Mouse (Mus musculus) midbrain, embryonic 16.5 days (tissue): ENCODE results near the gene Hist2h2aa1. TPM values are rescaled to one million over a fixed set of nuclear protein-coding genes. Genes with fewer than 3 reads are reported as not detected.

ENCODE experiments used
- ATAC-seq: fragments of 200-750 bp; cut with Nextera tagmentation; 2 replicates; pipeline ENCODE4 v1.8.0; 2017; ENCODE audit warnings: moderate TSS enrichment
- H3K27ac ChIP-seq: fragments of 300-500 bp; sonication (generic); 2 replicates; pipeline ENCODE4 v1.5.1; 2014; ENCODE audit warnings: mild to moderate bottlenecking, low read length, mixed read lengths
- H3K27me3 ChIP-seq: fragments of 300-500 bp; sonication (generic); 2 replicates; pipeline ENCODE4 v1.6.1; 2014; ENCODE audit warnings: low read depth, low read length, mixed read lengths; ENCODE audit not compliant: control insufficient read depth, insufficient read depth
- H3K36me3 ChIP-seq: fragments of 300-500 bp; sonication (generic); 2 replicates; pipeline ENCODE4 v1.6.1; 2014; ENCODE audit warnings: mild to moderate bottlenecking, low read length, moderate library complexity, mixed read lengths; ENCODE audit not compliant: control insufficient read depth, insufficient read depth
- H3K4me1 ChIP-seq: fragments of 300-500 bp; sonication (generic); 2 replicates; pipeline ENCODE4 v1.6.1; 2014; ENCODE audit warnings: mild to moderate bottlenecking, low read length, mixed read lengths; ENCODE audit not compliant: control insufficient read depth, insufficient read depth
- H3K4me2 ChIP-seq: fragments of 300-500 bp; sonication (generic); 2 replicates; pipeline ENCODE4 v1.6.1; 2014; ENCODE audit warnings: mild to moderate bottlenecking, low read length, mixed read lengths
- H3K4me3 ChIP-seq: fragments of 300-500 bp; sonication (generic); 2 replicates; pipeline ENCODE4 v1.5.1; 2014; ENCODE audit warnings: low read depth, mild to moderate bottlenecking, low read length, moderate library complexity, mixed read lengths
- H3K9ac ChIP-seq: fragments of 300-500 bp; sonication (generic); 2 replicates; pipeline ENCODE4 v1.6.1; 2014; ENCODE audit warnings: low read depth, low read length, mixed read lengths
- H3K9me3 ChIP-seq: fragments of 300-500 bp; sonication (generic); replicated peaks from 2 replicates; pipeline ENCODE4 v1.6.1; 2014; ENCODE audit warnings: mild to moderate bottlenecking, low read length, mixed read lengths; ENCODE audit not compliant: control insufficient read depth, poor library complexity, severe bottlenecking
- WGBS: fragments of 180-500 bp; shearing (Covaris S2); extraction: QIAGEN DNeasy Blood & Tissue Kit; methylation state at CpG from one replicate; pipeline ENCODE4 v1.1.7; 2014; 5-methylcytosine and 5-hydroxymethylcytosine counted together
- polyA plus RNA-seq: library from polyadenylated mRNA; unstranded; fragments of >200 nt; fragmentation: Nextera tagmentation; extraction: Ambion mirVana; gene quantifications from 2 replicates; pipeline ENCODE4 v1.2.1, GENCODE M21; 2015

Gene Hist2h2aa1
- polyA plus RNA-seq, 1 experiment from 2014 or later: 13.2 TPM

DNA sequence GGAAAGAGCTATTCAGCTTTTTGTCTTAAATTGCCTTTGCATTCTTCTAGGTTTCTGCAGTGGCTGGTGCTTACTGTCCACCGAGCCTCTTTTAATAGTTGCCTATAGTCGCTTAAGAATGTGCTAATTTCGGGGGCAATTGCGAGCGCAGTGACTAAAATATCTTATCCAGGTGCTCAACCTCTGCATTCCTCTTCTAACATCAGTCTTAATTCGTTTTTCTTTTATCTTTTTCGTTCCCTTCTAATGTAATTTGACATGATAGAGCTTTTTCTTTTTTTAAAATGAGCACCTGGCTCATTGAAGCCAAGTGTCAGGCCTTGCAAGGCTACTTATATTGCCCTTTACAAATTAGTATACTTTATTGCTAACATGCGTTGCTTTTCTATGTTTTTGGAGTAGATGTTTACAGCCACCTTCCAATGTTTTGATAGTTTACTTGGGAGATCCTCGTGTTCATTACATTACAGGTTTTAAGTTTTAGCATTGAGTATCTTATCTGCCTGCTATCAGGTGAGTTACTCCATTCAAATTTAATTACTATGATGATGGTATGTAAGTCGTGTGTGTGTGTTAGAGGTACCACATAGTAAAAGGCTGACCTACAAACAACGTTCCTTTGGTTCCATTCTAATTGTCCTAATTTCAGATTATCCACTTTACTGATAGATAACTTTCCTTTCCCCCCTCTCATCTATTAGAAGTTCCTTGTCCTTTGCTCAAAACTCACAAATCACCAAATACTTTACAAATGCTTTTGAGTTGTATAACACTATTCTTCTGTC is 2.3 kb downstream of the Hist2h2aa1 start:
- 4% methylated on average over 11 of the region's 11 CpGs for WGBS

DNA sequence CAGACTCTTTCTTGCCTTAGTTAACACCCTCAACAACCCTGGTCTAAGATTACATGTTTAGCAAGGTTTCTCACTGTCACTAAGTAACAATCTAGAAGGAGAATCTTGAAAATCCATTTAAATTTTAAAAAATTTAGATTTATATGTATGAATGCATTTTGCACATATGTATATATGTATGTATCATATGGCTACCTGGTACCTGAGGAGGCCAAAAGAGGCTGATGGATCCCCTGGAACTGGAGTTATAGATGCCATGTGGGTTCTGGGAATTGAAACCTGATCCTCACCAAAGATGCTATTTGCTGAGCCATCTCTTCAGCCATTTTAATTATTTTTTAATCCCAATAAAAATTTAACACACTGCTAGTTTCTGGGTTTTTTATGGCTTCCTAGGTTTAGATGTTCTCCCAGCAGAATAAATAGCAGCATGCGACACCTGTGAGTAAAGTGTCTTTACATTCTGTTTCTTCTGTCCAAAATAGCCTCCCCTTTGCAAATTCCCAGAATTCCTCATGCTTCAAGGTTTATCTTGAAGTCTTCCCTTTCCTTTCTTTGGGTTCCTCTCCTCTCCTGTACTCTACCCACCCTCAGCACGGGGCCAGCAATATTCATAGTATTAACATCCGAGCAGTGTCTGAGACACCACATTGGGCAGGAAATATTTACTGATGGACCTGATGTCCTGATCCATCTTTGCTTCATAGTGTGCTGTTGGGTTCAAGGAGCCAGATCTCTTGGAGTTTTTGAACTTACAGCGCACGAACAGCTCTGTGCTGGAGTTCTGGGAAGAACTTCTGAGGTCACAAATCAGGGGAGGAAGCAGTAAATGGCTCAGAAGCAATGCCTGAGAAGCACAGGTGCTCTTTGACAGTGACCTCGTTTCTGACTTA is 3.1 kb downstream of the Hist2h2aa1 start:
- no peak overlapping the region for H3K9ac ChIP-seq

More for the DNA sequence above, 2.3 kb downstream of the Hist2h2aa1 start:
- ATAC-seq: no peak
- H3K4me3 ChIP-seq: peak overlapping the region; percentile 26
- peaks cover 13% of the 10 kb centered on the region for H3K4me1 ChIP-seq
- H3K9ac ChIP-seq: no peak overlapping the region
- H3K27ac ChIP-seq: no peak overlapping the region
- no peaks in the 10 kb centered on the region for H3K27me3 ChIP-seq
- no peaks in the 10 kb centered on the region for H3K36me3 ChIP-seq
- H3K4me2 ChIP-seq: peak overlapping the region; percentile 42
- no peaks in the 10 kb centered on the region for H3K9me3 ChIP-seq

DNA sequence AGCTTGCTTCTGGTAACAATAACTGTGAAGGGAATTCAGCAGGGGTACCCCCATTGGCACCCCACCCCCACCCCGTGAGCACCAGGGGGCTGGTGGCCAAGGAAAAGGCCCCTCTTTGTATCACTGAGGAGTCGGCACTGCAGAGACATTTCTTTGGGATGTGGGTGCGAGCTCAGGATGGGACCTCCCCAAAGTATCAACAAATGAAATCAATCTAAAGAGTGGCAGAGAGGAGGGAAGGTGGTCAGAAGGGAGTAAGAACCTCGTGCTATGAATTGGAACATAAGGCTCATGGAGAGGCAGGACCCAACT is 3.7 kb downstream of the Hist2h2aa1 start:
- no peak overlapping the region for H3K4me2 ChIP-seq
- WGBS: 56% methylated on average over 4 of the region's 4 CpGs
- no peak overlapping the region for H3K4me3 ChIP-seq
- H3K9me3 ChIP-seq: no peaks in the 10 kb centered on the region
- ATAC-seq: no peak
- peaks cover 13% of the 10 kb centered on the region for H3K4me1 ChIP-seq
- no peak overlapping the region for H3K9ac ChIP-seq
- H3K27me3 ChIP-seq: no peaks in the 10 kb centered on the region
- H3K36me3 ChIP-seq: no peaks in the 10 kb centered on the region
- no peak overlapping the region for H3K27ac ChIP-seq

More for the DNA sequence above, 3.1 kb downstream of the Hist2h2aa1 start:
- no peaks in the 10 kb centered on the region for H3K9me3 ChIP-seq
- H3K27me3 ChIP-seq: no peaks in the 10 kb centered on the region
- WGBS: 58% methylated on average over 6 of the region's 6 CpGs
- peaks cover 13% of the 10 kb centered on the region for H3K4me1 ChIP-seq
- no peak overlapping the region for H3K27ac ChIP-seq
- ATAC-seq: no peak
- no peak overlapping the region for H3K4me3 ChIP-seq
- H3K36me3 ChIP-seq: no peaks in the 10 kb centered on the region
- H3K4me2 ChIP-seq: no peak overlapping the region; the same call in 1 of the 2 replicates

DNA sequence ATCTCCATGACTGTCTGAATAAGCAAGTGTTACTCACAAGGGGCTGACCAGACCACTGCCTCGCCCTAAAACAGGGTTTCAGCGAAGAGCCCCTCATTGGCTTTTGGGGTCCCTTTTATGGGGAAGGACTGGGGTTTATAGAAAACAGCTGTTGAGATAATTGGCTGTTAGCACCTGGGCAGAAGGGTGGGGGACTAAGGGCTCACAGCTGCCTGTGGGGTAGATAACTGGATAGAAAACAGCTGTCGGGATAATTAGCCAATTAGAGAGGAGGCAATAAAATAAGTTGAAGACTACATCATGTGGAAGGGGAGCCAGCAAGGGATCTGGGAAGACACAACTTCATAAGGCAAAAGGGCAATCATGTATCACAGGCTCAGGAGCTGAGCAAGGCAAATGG is 5.6 kb downstream of the Hist2h2aa1 start:
- Histone ChIP-seq H3K27me3 (no peaks in the 10 kb centered on the region), H3K4me2 (no peak overlapping the region), H3K4me1 (peaks cover 5% of the 10 kb centered on the region), H3K9ac (no peak overlapping the region), H3K27ac (no peak overlapping the region), H3K36me3 (no peaks in the 10 kb centered on the region), H3K4me3 (no peak overlapping the region), H3K9me3 (no peaks in the 10 kb centered on the region)
- 95% methylated on average over 3 of the region's 3 CpGs for WGBS
- no peak for ATAC-seq

DNA sequence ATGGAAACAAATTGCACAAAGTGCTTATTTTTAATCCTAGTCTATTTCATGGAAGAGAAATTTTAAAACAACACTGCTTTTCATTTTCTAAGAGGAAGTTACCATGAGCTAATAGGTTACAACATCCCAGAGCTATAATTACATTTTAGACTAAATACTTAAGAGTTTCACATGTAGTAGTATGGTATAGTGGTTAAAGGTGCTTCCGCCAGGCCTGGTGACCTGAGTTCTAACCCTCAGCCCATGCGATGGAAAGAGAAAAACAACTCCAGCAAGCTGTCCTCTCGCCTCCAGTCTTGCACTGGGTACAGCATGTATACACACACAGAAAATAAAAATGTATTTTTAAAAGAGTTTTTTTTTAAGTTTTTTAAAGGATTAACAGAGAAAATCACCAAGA is 6.5 kb downstream of the Hist2h2aa1 start:
- Histone ChIP-seq H3K4me2 (no peak overlapping the region), H3K4me1 (peaks cover 5% of the 10 kb centered on the region), H3K4me3 (no peak overlapping the region), H3K9me3 (no peaks in the 10 kb centered on the region), H3K27me3 (no peaks in the 10 kb centered on the region), H3K36me3 (no peaks in the 10 kb centered on the region), H3K9ac (no peak overlapping the region), H3K27ac (no peak overlapping the region)
- ATAC-seq: no peak
- WGBS: 89% methylated on average over 3 of the region's 3 CpGs

DNA sequence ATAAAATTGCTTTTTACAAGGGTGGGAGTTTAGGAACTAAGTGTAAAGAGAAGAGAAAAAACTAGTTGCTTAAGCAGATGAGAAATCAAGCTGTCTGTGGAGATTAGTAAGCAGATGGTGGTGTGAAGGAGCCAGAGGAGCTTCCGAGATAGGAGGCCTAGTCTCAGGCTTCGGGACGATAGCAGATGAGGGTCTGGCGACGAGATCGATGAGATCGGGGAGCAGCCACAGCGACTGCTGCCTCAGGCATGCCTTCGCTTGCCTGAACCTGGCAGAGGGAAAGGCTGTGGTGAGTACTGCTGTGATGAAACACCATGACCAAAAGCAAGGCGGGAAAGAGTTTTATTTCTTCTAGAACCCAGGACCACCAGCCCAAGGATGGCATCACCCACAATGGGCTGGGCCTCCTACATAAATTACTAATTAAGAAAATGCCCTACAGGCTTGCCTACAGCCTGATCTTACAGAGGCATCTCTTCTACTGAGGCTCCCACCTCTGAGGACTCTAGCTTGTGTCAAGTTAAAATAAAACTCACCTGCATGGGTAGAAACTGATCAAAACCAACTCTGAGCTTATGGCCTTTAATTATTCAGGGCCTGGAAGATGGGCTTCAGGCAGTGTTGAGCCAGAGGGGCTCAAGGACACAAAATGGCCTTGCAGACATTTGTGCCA is 9.5 kb downstream of the Hist2h2aa1 start:
- Histone ChIP-seq H3K9me3 (no peaks in the 10 kb centered on the region), H3K4me3 (no peak overlapping the region), H3K27ac (no peak overlapping the region), H3K9ac (no peak overlapping the region), H3K4me1 (no peaks in the 10 kb centered on the region), H3K4me2 (no peak overlapping the region), H3K36me3 (no peaks in the 10 kb centered on the region), H3K27me3 (no peaks in the 10 kb centered on the region)
- WGBS: 57% methylated on average over 10 of the region's 10 CpGs
- ATAC-seq: no peak

DNA sequence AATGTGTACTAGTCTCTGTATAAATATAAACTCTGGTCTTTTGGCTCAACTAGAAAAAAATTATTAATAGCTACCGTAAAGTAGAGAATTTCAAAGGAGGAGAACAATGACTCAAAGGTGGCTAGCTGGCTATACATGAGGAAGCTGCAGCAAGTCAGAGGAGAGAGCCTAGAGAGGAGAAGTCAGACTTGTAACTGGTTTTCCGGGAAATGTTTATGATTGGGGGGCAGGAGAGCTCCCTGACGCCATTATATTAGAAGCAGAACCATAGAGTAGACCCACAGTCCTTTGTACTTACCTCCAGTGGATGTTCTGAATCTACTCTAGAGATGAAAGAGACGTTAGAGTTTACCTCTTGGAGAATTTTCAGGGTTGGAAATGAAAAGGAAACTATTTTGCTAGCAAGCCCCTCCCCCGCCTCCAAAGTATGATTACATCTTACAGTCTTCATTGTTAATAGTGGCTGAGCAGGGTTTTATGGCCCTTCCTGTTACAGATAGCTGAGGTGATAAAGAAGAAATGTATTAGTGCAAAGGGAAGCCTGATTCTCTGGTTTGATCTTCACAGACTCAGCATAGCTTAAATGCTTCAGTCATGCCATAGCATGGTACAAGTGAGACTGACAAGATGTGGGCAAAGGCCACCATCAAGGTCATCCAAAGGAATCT is 10.8 kb downstream of the Hist2h2aa1 start:
- Histone ChIP-seq H3K9ac (no peak overlapping the region), H3K4me2 (no peak overlapping the region), H3K27me3 (no peaks in the 10 kb centered on the region), H3K36me3 (no peaks in the 10 kb centered on the region), H3K27ac (no peak overlapping the region), H3K4me1 (0 out of 2 replicates have a peak, but pooled peaks cover under 1% of the 10 kb centered on the region), H3K9me3 (no peaks in the 10 kb centered on the region), H3K4me3 (no peak overlapping the region)
- WGBS: 86% methylated on average over 5 of the region's 5 CpGs
- no peak for ATAC-seq

DNA sequence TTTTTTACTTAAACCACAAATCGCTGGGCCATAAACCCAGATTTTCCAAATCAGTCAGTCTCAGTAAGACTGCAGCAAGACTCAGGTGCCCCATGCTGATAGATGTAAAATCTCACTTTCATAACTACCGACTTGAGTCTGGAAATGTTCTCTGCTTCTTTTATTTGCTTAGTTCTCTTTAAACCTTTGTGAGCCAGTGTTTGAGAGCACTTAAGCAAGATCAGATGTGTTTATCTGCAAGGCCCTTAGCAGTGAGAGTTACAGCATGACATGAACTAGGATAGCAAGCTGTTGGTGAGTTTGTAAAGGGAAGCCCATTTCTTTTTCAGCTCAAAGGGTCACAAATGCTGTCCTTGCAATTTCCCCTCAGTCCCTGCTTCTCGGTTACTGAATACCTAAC is 11.9 kb downstream of the Hist2h2aa1 start:
- Histone ChIP-seq H3K36me3 (no peaks in the 10 kb centered on the region), H3K9me3 (no peaks in the 10 kb centered on the region), H3K4me1 (peaks cover 7% of the 10 kb centered on the region; the same call in 1 of the 2 replicates), H3K27me3 (no peaks in the 10 kb centered on the region), H3K4me3 (no peak overlapping the region), H3K9ac (no peak overlapping the region), H3K27ac (no peak overlapping the region), H3K4me2 (no peak overlapping the region)
- no peak for ATAC-seq
- WGBS: 84% methylated on average over 3 of the region's 3 CpGs
